Comparison of ENCODE assay signal across 9 mouse cellular contexts in the genomic region with DNA sequence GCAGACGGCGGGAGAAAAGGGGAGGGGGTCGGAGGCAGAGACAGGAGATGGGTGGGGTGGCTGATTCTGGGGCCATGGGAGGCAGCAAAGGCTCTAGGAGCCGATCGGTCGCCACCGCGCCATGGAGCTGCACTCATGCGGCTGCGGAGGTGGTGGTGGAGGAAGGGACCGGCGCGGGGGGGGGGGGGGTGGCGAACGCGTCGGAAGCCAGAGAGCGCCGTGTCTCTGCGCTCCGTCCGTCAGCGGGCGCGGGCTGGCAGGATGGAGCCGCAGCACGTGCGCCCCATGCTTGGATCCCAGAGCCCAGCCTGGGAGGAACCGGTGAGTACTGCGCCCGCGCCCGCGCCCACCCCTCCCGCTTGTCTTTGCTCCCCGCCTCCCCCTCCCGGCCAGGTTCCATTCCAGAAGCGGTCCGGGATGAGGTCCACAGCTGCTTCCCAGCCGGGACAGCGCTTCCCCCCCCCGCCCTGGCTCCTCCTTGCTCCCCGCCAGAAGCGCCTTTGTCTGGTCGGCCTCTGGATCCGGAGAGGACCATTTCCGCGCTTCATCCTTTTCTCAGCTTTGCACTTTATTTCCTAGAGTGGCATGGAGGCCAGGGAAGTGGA. TPM values are rescaled to one million over a fixed set of nuclear protein-coding genes. Genes with fewer than 3 reads are reported as not detected.
A peak's percentile ranks its signal among the peaks of the same experiment; 100 is the strongest.
DNase-seq lines count a peak whose midpoint lies in the region; ATAC-seq lines count a peak whose summit lies in the region.
"Not testable (repeated sequence)": the region's sequence is repeated elsewhere in the genome, so short reads cannot be mapped to it uniquely, and the experiment has no call there.
"Had no signal": no experiment of that assay in that cellular context is flagged by ENCODE, and none has a peak within 500 bp of the region (broad histone marks: within the 10 kb centered on the region; RNA-seq: fewer than 3 reads in every experiment).

A gene (plus strand): TSS at position 288 of the 605 bp plus-strand sequence.

- not testable (repeated sequence) for H3K36me3 ChIP-seq in forebrain, embryonic 11.5 days (ENCODE audit: control insufficient read depth, insufficient read depth, low read length); heart, embryonic 15.5 days; intestine, embryonic 16.5 days (ENCODE audit: control insufficient read depth, insufficient read depth, low read length); limb, embryonic 12.5 days; midbrain, embryonic 11.5 days (ENCODE audit: control insufficient read depth, insufficient read depth, low read length)

- H3K27ac ChIP-seq in forebrain, embryonic 11.5 days (ENCODE audit: low read depth, low read length); heart, embryonic 15.5 days; intestine, embryonic 16.5 days (ENCODE audit: low read length); limb, embryonic 12.5 days; midbrain, embryonic 11.5 days (ENCODE audit: low read depth, low read length): not testable (repeated sequence)

- not testable (repeated sequence) for H3K4me1 ChIP-seq in forebrain, embryonic 11.5 days (replicated peaks; ENCODE audit: control insufficient read depth, insufficient read depth, low read length); heart, embryonic 15.5 days (replicated peaks); intestine, embryonic 16.5 days (ENCODE audit: control insufficient read depth, insufficient read depth, low read length); limb, embryonic 12.5 days (replicated peaks); midbrain, embryonic 11.5 days (ENCODE audit: control insufficient read depth, insufficient read depth, low read length)

- peak within 1 kb of the TSS; percentile 36 for H3K4me3 ChIP-seq in forebrain, embryonic 11.5 days (ENCODE audit: low read depth, low read length)
- peak within 1 kb of the TSS; percentile 41 for H3K4me3 ChIP-seq in heart, embryonic 15.5 days
- peak within 1 kb of the TSS; percentile 32 for H3K4me3 ChIP-seq in intestine, embryonic 16.5 days (ENCODE audit: low read length)
- H3K4me3 ChIP-seq in limb, embryonic 12.5 days (replicated peaks): peak within 1 kb of the TSS; percentile 42
- H3K4me3 ChIP-seq in midbrain, embryonic 11.5 days (ENCODE audit: low read depth, low read length): peak within 1 kb of the TSS; percentile 36

- DNase-seq in cerebellum, postnatal 14 days: peak; percentile 1 to 3
- DNase-seq in forebrain, embryonic 11.5 days (ENCODE audit: low spot score): peak; percentile 59
- DNase-seq in midbrain, embryonic 11.5 days (ENCODE audit: low spot score, missing footprints): peak; percentile 89
- peak; percentile 2 for DNase-seq in retina, embryonic 14.5 days (ENCODE audit: low spot score)

- not testable (repeated sequence) for H3K9me3 ChIP-seq in forebrain, embryonic 11.5 days (ENCODE audit: control insufficient read depth, low read length); heart, embryonic 15.5 days (replicated peaks); intestine, embryonic 16.5 days (ENCODE audit: control insufficient read depth, low read length); limb, embryonic 12.5 days; midbrain, embryonic 11.5 days (ENCODE audit: control insufficient read depth, low read length)

- H3K4me2 ChIP-seq in forebrain, embryonic 11.5 days (ENCODE audit: low read depth, low read length, severe bottlenecking): peak within 1 kb of the TSS; percentile 63
- H3K4me2 ChIP-seq in heart, embryonic 15.5 days: peak within 1 kb of the TSS; percentile 73
- peak within 1 kb of the TSS; percentile 61 for H3K4me2 ChIP-seq in intestine, embryonic 16.5 days (ENCODE audit: low read depth, low read length)
- peak within 1 kb of the TSS; percentile 70 for H3K4me2 ChIP-seq in limb, embryonic 12.5 days
- H3K4me2 ChIP-seq in midbrain, embryonic 11.5 days: peak within 1 kb of the TSS; percentile 58

- 3% methylated on average over 18 of the region's 48 CpGs for WGBS in forebrain, embryonic 11.5 days
- 2% methylated on average over 23 of the region's 48 CpGs for WGBS in heart, embryonic 15.5 days
- 5% methylated on average over 16 of the region's 48 CpGs for WGBS in intestine, embryonic 16.5 days
- WGBS in limb, embryonic 12.5 days: 5% methylated on average over 15 of the region's 48 CpGs
- WGBS in midbrain, embryonic 11.5 days: 4% methylated on average over 13 of the region's 48 CpGs

- peak within 1 kb of the TSS; percentile 51 for H3K9ac ChIP-seq in forebrain, embryonic 11.5 days (ENCODE audit: low read length)
- not testable (repeated sequence) for H3K9ac ChIP-seq in heart, embryonic 15.5 days; intestine, embryonic 16.5 days (ENCODE audit: low read depth, low read length)
- peak within 1 kb of the TSS; percentile 50; the same call in 1 of the 2 replicates for H3K9ac ChIP-seq in limb, embryonic 12.5 days (replicated peaks)
- H3K9ac ChIP-seq in midbrain, embryonic 11.5 days (ENCODE audit: low read length): peak within 1 kb of the TSS; percentile 42

- H3K27me3 ChIP-seq in forebrain, embryonic 11.5 days (ENCODE audit: control insufficient read depth, insufficient read depth, low read length); heart, embryonic 15.5 days; intestine, embryonic 16.5 days (replicated peaks; ENCODE audit: control insufficient read depth, insufficient read depth, low read length); limb, embryonic 12.5 days; midbrain, embryonic 11.5 days (ENCODE audit: control insufficient read depth, insufficient read depth, low read length): not testable (repeated sequence)

- not testable (repeated sequence) for ATAC-seq in forebrain, embryonic 11.5 days (replicated peaks; ENCODE audit: low FRiP score); heart, embryonic 15.5 days (replicated peaks; ENCODE audit: insufficient number of reproducible peaks, insufficient read depth, low FRiP score, low read depth); intestine, embryonic 16.5 days; limb, embryonic 12.5 days (ENCODE audit: insufficient number of reproducible peaks, insufficient read depth, low FRiP score, low TSS enrichment, low read depth); midbrain, embryonic 11.5 days (ENCODE audit: low FRiP score)

RNA-seq across cellular contexts. Expression of the gene that starts here (rescaled TPM):
- polyA plus RNA-seq in forebrain, embryonic 11.5 days (2014; fragmentation: Nextera tagmentation; extraction: Ambion mirVana): 0.63 and 0.75 TPM in 2 replicates
- polyA plus RNA-seq in heart, embryonic 15.5 days (2015; fragmentation: Nextera tagmentation; extraction: Ambion mirVana): 0.16 TPM in 2 replicates
- polyA plus RNA-seq in intestine, embryonic 16.5 days (2015; fragmentation: Nextera tagmentation; extraction: Ambion mirVana): not detected in 2 replicates
- 0.24 and 0.43 TPM in 2 replicates for polyA plus RNA-seq in limb, embryonic 12.5 days (2016; fragmentation: Nextera tagmentation; extraction: Ambion mirVana)
- polyA plus RNA-seq in midbrain, embryonic 11.5 days (2014; fragmentation: Nextera tagmentation; extraction: Ambion mirVana): 0.77 and 1.0 TPM in 2 replicates
- polyA plus RNA-seq: G1E; large intestine, adult 2 months had no signal

Comparison
In these comparisons a context has a peak if more than half of its experiments do, and no peak if none do; other contexts are left out.
1. Peak in DNase-seq, H3K4me3 ChIP-seq, H3K9ac ChIP-seq and H3K4me2 ChIP-seq in forebrain, embryonic 11.5 days; RNA of the gene not detected or under 1 TPM.
2. DNase-seq: peak in every context shown above with its lines; median percentile 89 in midbrain, embryonic 11.5 days; 59 in forebrain, embryonic 11.5 days; 2 in cerebellum, postnatal 14 days; 2 in retina, embryonic 14.5 days.